Mouse (Mus musculus) frontal cortex, postnatal 14 days (tissue): ENCODE measurements around the gene Cdc42bpg.

Experiments
- DNase-seq, 2 experiments: peaks; one replicate each; pipeline ENCODE4 v3.0.0; 2022; ENCODE audit warnings: low spot score in 2 of 2

The Cdc42bpg gene

GRCm38 (mm10) chr19:6331178-6331577, 24.9 kb downstream of the Cdc42bpg start:
- no peak for DNase-seq

- DNase-seq, result no peak
Observed at GRCm38 (mm10) chr19:6331719-6332516, 25.7 kb downstream of the Cdc42bpg start.

GRCm38 (mm10) chr19:6333761-6334595, 27.7 kb downstream of the Cdc42bpg start:
- no peak for DNase-seq

- DNase-seq, result peak; percentile 92 to 95
Observed at GRCm38 (mm10) chr19:6334673-6335457, 28.6 kb downstream of the Cdc42bpg start, which contains the start of gene Men1. Men1 (plus strand) TSS chr19:6334979.

- DNase-seq, result no peak
Observed at GRCm38 (mm10) chr19:6335458-6335827, 29.2 kb downstream of the Cdc42bpg start.

- no peak for DNase-seq
Observed at GRCm38 (mm10) chr19:6336920-6337319, 30.7 kb downstream of the Cdc42bpg start.

- DNase-seq, result no peak
Observed at GRCm38 (mm10) chr19:6338171-6338570, 31.9 kb downstream of the Cdc42bpg start.

- DNase-seq, result no peak
Observed at GRCm38 (mm10) chr19:6338716-6339115, 32.5 kb downstream of the Cdc42bpg start.

GRCm38 (mm10) chr19:6339191-6339590, 32.9 kb downstream of the Cdc42bpg start:
- no peak for DNase-seq

- no peak for DNase-seq
Observed at GRCm38 (mm10) chr19:6339890-6340504, 33.7 kb downstream of the Cdc42bpg start.

GRCm38 (mm10) chr19:6340524-6341452, 34.5 kb downstream of the Cdc42bpg start, which contains the start of gene Map4k2:
Map4k2 (plus strand) TSS chr19:6341135.
- DNase-seq, result peak in 1 of 2 experiments; percentile 55

- no peak for DNase-seq
Observed at GRCm38 (mm10) chr19:6341453-6342077, 35.3 kb downstream of the Cdc42bpg start.

GRCm38 (mm10) chr19:6342276-6342933, 36.1 kb downstream of the Cdc42bpg start:
- DNase-seq, result no peak

- no peak for DNase-seq
Observed at GRCm38 (mm10) chr19:6343066-6343925, 37.0 kb downstream of the Cdc42bpg start.

GRCm38 (mm10) chr19:6343996-6344395, 37.7 kb downstream of the Cdc42bpg start:
- DNase-seq, result no peak

- no peak for DNase-seq
Observed at GRCm38 (mm10) chr19:6346023-6346422, 39.8 kb downstream of the Cdc42bpg start.

- no peak for DNase-seq
Observed at GRCm38 (mm10) chr19:6346661-6347060, 40.4 kb downstream of the Cdc42bpg start.

- no peak for DNase-seq
Observed at GRCm38 (mm10) chr19:6347615-6348014, 41.4 kb downstream of the Cdc42bpg start.
